In the genomic region with DNA sequence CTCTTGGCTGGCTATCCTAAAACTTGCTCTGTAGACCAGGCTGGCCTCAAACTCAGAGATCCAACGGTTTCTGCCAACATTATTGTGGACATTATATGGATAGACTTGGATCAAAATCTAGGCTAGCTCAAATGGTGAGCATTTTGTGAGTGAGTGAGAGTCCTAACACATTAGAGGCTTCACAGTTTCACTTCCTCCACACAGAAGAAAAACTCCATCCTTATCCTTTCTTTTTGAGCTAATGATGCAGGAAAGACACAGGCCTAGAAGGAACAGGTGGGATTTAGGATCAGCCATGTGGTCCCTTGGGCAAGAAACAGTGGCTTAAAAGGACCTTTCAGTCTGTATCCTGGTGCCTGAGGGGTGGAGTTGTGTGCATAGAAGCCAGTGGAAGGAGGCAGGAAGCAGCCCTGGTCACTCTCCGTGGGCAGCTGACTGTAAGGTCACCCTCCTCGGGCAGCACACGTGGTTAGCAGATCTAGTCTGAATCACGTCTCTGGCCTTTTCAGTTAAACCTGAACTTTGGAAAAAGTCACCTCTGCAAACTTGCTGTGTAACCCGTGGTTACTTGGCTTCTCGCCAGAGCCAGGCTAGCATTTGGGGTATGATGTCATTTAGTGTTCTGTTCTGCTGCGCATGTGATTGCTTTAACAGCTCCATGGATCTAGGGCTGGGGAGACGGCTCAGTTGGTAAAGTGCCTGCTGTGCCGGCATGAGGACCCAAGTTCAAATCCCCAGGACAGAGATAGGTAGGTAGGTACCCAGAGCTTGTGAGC, we compare ENCODE assay signal across 7 mouse cellular contexts.
DNase-seq lines count a peak whose midpoint lies in the region; ATAC-seq lines count a peak whose summit lies in the region.

No protein-coding gene starts in this region.

- no peak overlapping the region for H3K4me2 ChIP-seq in forebrain, embryonic 12.5 days
- H3K4me2 ChIP-seq in heart, embryonic 16.5 days (ENCODE audit: low read depth, low read length) = peak overlapping the region; percentile 12; the same call in 1 of the 2 replicates
- no peak overlapping the region for H3K4me2 ChIP-seq in stomach, embryonic 15.5 days

- no peaks in the 10 kb centered on the region for H3K27me3 ChIP-seq in forebrain, embryonic 12.5 days
- H3K27me3 ChIP-seq in heart, embryonic 16.5 days (ENCODE audit: control insufficient read depth, insufficient read depth, low read length) = no peaks in the 10 kb centered on the region
- H3K27me3 ChIP-seq in stomach, embryonic 15.5 days (replicated peaks) = no peaks in the 10 kb centered on the region

- ATAC-seq in forebrain, embryonic 12.5 days (ENCODE audit: low FRiP score) = no peak; the same call in 1 of the 2 replicates
- ATAC-seq in heart, embryonic 16.5 days (replicated peaks; ENCODE audit: extremely low read depth, insufficient read depth, low FRiP score) = peak; percentile 79
- peak; percentile 77 for ATAC-seq in stomach, embryonic 15.5 days (ENCODE audit: insufficient read depth, low FRiP score, low read depth)

- H3K36me3 ChIP-seq in forebrain, embryonic 12.5 days (replicated peaks) = peaks cover 12% of the 10 kb centered on the region; the same call in 1 of the 2 replicates
- H3K36me3 ChIP-seq in heart, embryonic 16.5 days (ENCODE audit: control insufficient read depth, insufficient read depth) = 0 out of 2 replicates have a peak, but pooled peaks cover 2% of the 10 kb centered on the region
- no peaks in the 10 kb centered on the region for H3K36me3 ChIP-seq in stomach, embryonic 15.5 days

- DNase-seq in CD4-positive helper T cell, adult 2 months (ENCODE audit: low read depth, low spot score) = peak; percentile 27
- peak; percentile 92 to 96 for DNase-seq in adrenal gland, adult (ENCODE audit: inconsistent age in 2 of 2, low spot score in 1 of 2)
- DNase-seq in kidney, postnatal 36 days = peak; percentile 94 to 95
- DNase-seq in lung, postnatal 14 days = peak; percentile 52

- no peaks in the 10 kb centered on the region for H3K9me3 ChIP-seq in forebrain, embryonic 12.5 days
- H3K9me3 ChIP-seq in heart, embryonic 16.5 days (replicated peaks; ENCODE audit: control insufficient read depth, low read length) = no peaks in the 10 kb centered on the region
- no peaks in the 10 kb centered on the region for H3K9me3 ChIP-seq in stomach, embryonic 15.5 days

- 75% methylated on average over 10 of the region's 10 CpGs for whole genome bisulfite sequencing in forebrain, embryonic 12.5 days
- 22% methylated on average over 10 of the region's 10 CpGs for WGBS in heart, embryonic 16.5 days
- 30% methylated on average over 10 of the region's 10 CpGs for WGBS in stomach, embryonic 15.5 days

- H3K27ac ChIP-seq in forebrain, embryonic 12.5 days = peak overlapping the region; percentile 19; the same call in 1 of the 2 replicates
- peak overlapping the region; percentile 88 for H3K27ac ChIP-seq in heart, embryonic 16.5 days (ENCODE audit: low read length)
- H3K27ac ChIP-seq in stomach, embryonic 15.5 days = peak overlapping the region; percentile 55; the same call in 1 of the 2 replicates

- H3K4me1 ChIP-seq in forebrain, embryonic 12.5 days = peaks cover 3% of the 10 kb centered on the region; the same call in 1 of the 2 replicates
- peaks cover 33% of the 10 kb centered on the region for H3K4me1 ChIP-seq in heart, embryonic 16.5 days (ENCODE audit: control insufficient read depth, insufficient read depth, low read length)
- H3K4me1 ChIP-seq in stomach, embryonic 15.5 days = peaks cover 10% of the 10 kb centered on the region; the same call in 1 of the 2 replicates

- H3K4me3 ChIP-seq in forebrain, embryonic 12.5 days (replicated peaks) = no peak overlapping the region
- no peak overlapping the region for H3K4me3 ChIP-seq in heart, embryonic 16.5 days (ENCODE audit: low read length)
- H3K4me3 ChIP-seq in stomach, embryonic 15.5 days (replicated peaks) = no peak overlapping the region

- H3K9ac ChIP-seq in forebrain, embryonic 12.5 days = no peak overlapping the region
- H3K9ac ChIP-seq in heart, embryonic 16.5 days (ENCODE audit: low read length) = peak overlapping the region; percentile 16; the same call in 1 of the 2 replicates
- no peak overlapping the region for H3K9ac ChIP-seq in stomach, embryonic 15.5 days

Comparison
In these comparisons a context has a peak if more than half of its experiments do, and no peak if none do; other contexts are left out.
1. DNase-seq: peak in every context shown above with its lines; median percentile 94 in kidney, postnatal 36 days; 94 in adrenal gland, adult; 52 in lung, postnatal 14 days; 27 in CD4-positive helper T cell, adult 2 months.
2. H3K27ac ChIP-seq: peak in every context shown above with its lines; median percentile 88 in heart, embryonic 16.5 days; 55 in stomach, embryonic 15.5 days; 19 in forebrain, embryonic 12.5 days.